Mouse (Mus musculus) liver, adult (tissue): ENCODE data around the gene Map3k5.

ENCODE experiments used
- GATA4 ChIP-seq: IDR thresholded peaks from 2 replicates; pipeline ENCODE4 v1.6.1; 2014; ENCODE audit warnings: mild to moderate bottlenecking, low read length; ENCODE audit not compliant: insufficient replicate concordance

Gene Map3k5

DNA sequence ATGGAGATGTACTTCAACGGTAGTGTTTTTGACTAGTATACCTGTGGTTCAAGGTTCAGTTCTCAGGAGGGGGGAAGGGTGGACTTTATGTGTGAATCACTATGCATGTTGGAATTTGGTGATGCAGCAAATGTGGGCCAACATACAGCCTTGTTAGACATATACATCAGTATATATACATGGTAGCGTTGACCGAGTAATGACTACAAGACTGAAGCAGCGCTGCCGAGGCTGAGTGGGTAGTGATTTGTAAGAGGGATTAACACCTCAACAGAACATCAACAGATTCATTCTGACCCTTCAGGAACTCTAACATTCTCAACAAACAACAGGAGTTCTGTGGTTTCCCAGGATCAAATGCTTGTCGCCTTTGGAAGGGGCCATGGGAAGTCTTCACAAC, 55.7 kb downstream of the Map3k5 start:
- TF ChIP-seq GATA4 = no peak

DNA sequence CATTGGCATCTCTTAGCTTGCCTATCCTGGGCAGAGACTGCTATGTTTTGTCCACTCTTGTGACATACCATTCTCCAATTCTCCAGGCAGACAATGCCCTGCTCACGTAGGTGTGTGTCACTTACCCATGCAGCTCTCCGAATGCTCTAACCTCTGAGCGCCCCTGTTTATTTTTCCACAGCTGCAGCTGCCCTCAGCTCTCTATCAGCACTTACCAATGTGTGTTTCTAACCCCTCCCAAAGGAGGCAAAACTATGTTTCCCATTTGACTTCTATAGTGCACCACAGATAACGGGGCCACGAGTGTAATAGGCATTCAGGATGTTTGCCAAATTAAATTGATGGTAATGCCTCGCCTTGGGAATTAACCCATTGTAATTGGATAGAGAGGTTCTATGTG, 56.4 kb downstream of the Map3k5 start:
- TF ChIP-seq GATA4 = no peak

DNA sequence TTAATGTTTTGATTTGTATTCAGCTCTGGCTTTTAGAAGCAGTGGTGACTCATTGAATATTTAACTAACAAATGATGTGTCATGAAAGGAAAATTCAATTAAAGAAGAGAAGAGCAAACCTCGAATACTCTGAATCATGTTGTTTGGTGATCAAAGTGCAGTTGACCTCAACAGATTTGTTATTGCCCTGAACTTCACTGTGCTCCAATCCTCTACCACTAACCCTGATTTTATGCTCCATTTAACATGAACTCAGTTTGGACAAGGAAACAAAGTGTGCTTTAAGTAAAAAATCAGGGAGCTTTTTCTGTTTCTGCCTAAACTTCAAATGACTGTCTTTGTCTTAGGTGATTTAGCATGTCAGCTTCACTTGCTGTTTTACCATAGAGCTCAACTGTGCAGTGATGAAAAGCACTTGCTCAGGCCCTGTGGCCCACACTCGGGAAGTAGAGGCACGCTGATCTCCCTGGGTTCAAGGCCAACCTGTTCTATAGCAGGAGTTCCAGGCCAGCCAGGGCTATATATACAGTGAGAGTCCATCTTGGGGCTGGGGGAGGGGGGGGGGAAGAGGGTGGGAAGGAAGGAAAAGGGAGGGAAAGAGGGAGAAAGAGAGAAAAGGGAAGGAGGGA, 57.1 kb downstream of the Map3k5 start:
- no peak for TF ChIP-seq GATA4

DNA sequence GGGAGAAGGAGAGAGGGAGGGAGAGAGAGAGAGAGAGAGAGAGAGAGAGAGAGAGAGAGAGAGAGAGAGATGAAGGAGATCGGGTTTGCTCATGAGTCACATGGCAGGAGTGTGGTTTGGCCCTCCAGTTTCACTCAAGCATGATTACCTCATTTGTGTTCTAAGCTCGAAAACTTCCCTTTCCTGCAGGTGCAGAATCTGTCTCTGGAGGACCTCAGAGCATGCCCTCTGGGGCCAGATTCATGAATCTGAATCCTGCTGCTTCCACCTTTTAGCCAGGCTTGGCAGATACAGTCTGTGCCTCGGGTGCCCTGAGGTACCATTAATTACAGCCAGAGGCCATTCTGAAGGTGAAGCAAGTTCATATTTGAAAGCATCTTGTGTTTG, 57.6 kb downstream of the Map3k5 start:
- TF ChIP-seq GATA4 = no peak

DNA sequence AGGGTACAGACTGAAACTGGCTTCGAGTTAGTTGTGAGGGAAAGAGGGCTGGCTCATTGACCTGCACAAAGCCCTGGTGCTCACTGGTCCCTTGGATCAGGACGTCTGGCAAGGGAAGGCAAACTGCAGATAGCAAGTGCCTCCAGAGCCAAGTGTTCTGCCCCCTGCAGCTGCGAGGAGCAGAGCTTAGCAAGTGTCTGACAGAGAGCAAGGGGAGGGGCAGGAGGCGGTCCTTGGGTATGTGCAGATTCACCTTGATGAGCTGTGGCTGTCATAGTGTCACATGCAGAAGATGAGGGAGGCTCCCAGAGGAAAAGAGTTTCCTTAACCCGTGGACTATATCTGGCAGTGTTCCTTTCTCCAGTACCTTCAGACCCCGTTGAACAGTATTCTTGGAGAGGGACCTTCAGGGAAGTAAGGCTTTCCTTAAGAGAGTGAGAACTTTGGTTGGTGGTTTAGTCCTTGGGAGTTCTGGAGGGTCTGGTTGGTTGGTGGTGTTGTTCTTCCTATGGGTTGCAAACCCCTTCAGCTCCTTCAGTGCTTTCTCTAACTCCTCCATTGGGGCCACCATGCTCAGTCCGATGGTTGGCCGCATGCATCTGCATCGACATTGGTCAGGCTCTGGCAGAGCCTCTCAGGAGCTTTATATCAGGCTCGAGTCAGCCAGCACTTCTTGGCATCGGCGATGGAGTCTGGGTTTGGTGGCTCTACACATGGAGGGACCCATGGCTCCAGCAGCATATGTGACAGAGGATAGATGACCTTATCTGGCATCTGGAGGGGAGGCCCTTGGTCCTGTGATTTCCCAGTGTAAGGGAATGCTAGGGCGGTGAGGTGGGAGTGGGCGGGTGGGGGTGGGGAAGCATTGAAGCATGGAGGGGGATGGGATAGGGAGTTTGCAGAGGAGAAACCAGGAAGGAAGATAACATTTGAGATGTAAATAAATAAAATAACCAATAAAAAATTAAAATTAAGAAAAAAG, 60.5 kb downstream of the Map3k5 start:
- TF ChIP-seq GATA4 = no peak

DNA sequence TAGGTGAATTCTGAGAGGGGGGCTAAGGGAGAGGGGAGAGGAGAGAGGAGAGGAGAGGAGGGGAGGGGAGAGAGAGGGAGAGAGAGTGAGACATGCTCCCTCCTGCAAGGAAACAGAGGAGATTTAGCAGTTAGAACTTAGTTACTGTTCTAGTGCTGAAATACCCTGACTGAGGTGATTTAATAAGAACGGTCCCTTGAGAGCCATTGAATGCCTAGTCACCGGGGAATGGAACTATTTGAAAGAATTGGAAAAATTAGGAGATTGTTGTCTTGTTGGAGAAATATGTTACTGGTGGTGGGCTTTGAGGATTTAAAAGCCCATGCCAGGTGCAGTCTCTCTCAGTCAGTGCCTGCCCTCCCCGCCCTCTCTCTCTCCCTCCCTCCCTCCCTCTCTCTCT, 61.9 kb downstream of the Map3k5 start:
- TF ChIP-seq GATA4 = no peak

DNA sequence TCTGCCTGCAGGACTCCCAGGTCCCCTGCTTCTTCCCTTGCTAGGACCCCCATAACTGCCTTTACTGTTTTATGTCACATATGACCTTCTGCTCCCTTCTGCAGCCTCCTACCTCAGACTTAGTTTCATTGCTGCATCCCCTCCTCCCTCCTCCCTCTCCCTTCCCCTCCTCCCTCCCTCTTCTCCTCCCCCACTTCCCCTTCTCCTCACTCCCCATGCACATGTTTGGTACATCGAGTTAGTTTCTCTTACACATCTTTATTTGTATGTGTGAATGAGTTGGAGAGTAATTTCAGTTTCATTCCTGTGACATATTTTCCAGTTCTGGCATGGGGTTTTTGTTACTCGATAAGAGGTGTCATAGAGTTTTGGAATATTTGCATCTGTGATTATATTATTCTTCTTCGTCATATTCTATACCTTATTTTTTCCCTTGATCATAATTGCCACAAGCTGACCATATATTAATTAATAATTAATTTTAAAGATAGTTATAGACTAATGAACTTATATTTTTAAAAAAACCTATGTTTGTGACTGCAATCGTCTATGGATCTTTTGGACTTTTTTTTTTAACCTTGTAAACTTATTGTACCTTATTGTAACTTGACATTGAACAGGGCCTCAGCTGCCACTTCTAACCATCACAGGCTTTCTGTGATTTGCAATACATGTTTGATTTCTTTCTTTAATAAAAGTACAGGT, 65.6 kb downstream of the Map3k5 start:
- no peak for TF ChIP-seq GATA4

DNA sequence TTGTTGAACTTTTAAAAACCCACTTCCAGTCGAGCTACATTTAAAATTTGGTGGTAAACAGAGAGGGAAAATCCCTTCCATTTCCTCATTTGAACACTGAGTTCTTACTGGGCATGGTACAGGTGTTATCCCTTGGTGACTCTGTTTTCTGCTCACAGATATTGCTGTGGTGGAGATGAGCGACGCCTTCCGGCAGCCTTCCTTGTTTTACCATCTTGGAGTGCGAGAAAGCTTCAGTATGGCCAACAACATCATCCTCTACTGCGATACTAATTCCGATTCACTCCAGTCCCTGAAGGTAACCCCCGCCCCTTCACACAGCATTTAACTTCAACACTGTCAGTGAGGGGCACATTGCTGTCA, 66.1 kb downstream of the Map3k5 start:
- no peak for TF ChIP-seq GATA4

DNA sequence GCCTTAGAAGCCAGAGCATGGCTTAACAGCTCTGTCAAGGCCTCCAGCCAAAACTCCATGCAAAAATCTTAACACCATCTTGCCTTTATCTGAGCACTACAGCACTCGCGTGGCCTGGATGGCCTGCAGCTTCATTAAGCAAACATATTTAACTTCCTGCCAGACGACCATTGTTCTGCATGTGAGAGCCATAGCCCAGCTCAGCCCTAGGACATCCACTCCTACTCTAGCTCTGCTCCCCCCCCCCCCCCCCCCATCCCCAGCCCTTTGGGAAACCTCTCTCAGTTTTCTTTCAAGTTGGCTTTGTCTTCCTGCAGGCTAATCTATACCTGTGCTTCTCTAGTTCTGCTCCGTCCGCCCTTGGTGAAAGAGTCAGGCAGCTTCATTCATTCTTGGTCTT, 67.7 kb downstream of the Map3k5 start:
- no peak for TF ChIP-seq GATA4

DNA sequence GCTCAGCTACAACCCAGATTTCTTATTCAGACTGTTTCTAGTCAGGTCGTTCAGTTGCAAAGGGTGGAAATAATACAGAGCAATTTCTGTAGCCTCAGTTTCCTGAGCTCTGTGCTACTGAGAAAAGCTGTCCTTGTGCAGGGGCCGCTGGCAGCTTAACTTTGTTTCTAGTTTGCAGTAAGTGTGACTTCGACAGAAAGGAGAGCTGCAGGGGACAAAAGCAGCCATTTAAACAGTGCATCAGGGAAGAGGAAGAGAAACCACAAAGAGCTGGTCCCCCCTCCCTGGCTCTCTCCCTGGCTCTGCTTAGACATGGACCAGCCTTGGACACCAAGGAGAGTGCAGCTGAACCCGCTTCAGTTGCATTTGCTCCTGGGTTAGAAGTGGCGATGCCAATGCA, 68.7 kb downstream of the Map3k5 start:
- TF ChIP-seq GATA4 = no peak

DNA sequence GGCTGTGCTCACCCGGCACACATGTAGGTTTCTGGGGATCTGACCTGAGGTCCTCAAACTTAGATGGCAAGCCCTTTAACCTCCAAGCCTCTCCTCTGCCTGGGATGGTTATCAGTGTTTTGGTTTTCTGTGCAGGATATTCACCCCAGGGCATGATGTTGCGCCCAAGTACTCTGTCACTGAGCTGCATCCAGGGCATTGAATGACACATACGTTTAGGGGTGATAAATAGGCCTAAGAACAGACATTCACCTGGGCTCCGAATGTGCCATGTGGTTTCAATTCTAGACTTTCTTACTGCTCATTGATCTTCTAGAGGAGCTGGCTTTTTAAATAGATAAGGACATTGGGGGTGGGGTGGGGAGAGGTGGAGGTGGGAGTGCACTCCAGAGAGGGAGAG, 70.5 kb downstream of the Map3k5 start:
- no peak for TF ChIP-seq GATA4

DNA sequence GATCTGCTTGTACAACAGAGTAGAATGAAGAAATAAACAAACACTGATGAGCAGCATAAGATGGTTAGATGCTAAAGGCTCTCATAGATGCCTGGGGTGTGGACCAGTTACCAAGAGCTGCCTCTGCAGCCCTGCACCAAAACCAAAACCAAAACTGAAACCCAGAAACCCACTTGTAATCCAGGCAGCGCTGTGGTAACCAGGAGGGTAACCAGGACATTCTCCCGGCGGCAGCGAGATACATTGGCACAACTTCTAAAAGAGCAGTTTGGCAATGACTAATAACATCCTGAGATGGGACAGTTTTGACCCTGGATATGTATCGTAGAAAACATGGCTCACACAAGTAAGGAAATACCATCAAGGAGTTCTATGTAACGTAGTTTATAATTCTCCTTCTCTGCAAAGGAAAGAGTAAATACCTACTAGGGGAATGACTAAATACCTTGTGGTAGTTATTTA, 71.2 kb downstream of the Map3k5 start:
- TF ChIP-seq GATA4 = no peak

DNA sequence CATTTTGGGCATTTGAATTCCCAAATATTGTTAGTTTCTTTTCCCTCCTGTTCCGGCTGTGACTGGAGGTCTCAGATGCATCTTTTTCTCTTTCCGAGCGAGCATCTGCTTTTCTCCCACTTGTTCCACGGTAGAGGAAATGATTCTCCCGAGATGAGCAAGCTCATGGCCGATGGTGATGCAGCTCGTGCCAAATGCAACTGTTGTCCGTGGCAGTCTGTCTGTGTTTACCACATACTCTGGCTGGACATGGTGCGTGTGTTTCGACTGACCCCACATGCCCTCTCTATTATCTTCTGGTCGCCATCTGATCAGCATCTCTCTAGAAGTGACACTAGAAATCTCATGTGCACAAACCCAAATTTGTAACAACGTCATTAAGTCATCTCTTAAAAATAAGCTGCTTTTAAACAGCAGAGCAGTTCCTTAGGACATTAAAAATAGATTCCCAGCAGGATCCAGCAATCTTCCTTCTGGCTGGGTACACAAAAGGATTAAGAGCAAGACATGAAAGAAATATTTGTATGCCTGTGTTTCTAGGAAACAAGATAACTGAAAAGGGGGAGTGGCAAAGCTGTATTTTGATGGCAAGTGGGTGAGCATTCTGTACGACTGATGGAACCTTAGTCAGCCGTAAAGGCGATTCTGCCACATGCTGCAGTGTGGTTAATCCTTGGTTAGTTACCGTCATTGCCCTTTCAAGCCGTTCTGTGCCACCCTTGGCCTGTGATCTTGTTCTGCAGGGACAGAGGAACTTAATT, 72.2 kb downstream of the Map3k5 start:
- TF ChIP-seq GATA4 = no peak

DNA sequence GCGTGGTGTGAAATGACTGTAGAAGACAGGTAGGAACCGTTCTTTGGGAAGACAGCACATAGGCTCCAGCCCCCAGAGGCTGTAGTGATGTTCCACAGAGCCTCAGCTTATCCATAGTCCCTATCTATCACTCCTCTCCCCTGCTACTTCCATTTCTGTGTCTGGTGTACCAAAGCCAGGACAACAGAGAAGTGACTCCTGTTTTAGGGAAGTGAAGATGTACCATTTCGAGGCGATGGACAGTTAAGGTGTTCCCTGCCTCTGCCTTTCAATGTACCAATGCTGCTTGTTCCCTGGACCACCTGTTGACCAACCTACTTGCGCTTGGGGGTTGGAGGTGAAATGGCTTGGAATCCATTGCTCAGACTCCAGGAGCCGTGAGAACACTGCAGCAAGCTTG, 75.0 kb downstream of the Map3k5 start:
- TF ChIP-seq GATA4 = no peak

DNA sequence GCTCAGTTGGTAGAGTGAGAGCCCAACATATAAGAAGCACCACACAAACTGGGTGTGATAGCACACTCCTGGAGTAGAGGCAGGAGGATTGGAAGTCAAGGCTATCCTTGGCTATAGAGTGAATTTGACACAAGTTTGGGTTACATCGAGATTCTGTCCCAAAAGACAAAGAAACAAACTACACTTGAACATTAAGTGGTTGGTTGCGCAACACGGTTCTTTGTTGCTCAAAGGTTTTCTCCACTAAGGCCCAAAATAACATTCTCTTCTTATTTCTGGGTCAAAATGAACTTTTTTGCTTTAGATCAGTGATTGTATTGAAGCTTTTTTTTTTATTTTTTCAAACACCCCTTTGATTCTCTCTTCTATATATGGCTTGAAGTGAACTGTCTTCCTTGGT, 75.7 kb downstream of the Map3k5 start:
- TF ChIP-seq GATA4 = no peak

DNA sequence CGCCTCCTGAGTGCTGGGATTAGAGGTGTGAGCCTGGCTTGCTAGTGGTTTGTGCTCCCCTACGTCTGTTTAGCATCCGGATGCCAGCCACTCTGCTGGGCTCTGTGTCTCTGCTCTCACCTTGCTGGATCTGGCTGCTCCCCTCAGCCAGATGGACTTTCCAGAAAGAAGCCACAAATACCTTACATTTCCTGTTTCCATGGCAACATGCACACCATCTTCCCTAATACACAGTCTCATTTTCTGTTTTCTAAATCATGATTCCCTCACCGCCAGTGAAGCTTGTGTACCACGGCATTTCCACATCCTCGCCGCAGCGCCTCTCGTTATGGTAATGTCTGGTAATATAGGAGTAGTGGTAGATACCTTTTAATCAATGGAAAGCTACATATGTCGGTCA, 84.1 kb downstream of the Map3k5 start:
- TF ChIP-seq GATA4 = no peak

DNA sequence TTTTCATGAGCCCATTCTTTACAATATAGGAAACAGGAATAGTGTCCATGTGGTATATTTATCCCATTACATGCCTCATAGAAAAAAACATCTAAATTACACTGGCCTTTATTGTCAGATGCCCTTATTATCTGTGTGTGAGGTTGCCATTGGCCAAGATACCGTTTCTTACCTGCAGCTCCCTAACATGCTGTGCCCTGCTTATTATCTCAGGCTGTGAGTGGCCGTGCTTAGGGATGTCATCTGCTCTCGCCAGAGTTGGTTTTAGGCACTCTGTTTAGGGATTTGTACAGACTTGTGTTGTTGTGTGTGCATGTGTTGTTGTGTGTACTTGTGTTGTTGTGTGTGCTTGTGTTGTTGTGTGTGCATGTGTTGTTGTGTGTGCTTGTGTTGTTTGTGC, 84.5 kb downstream of the Map3k5 start:
- no peak for TF ChIP-seq GATA4
